ENCODE assay signal across 8 mouse cellular contexts in the genomic region with DNA sequence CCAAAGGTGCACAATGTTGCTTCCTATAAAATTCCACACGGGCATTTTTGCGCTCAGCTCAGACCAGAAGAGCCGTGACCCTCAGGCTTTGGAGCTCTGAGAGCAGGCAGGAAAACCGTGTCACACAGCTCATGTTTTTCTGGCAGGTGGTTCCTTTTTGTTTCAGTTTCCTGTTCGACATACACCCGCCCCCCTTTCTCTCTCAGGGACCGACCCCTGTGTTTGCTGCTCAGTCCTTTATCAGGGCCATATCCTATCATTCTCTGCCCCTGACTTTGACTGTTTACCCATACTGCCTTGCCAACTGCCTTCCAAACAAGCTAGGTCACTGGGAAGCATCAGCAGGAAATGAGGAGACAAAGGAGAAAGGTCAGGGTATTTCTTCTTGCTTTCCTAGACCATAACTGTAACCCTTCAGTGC.
A peak's percentile ranks its signal among the peaks of the same experiment; 100 is the strongest.
DNase-seq lines count a peak whose midpoint lies in the region; ATAC-seq and TF ChIP-seq lines count a peak whose summit lies in the region.

No protein-coding gene starts in this region.

- 6% methylated on average over 7 of the region's 7 CpGs for WGBS in spleen, adult 2 months
- WGBS in cerebellum, adult 2 months = 77% methylated on average over 7 of the region's 7 CpGs
- 76% methylated on average over 7 of the region's 7 CpGs for WGBS in midbrain, embryonic 13.5 days

- no peak for TF ChIP-seq POLR2A in spleen, adult 2 months (IDR thresholded peaks at IDR 0.05; ENCODE audit: low read depth, low read length)
- TF ChIP-seq POLR2A in cerebellum, adult 2 months (IDR thresholded peaks at IDR 0.05; ENCODE audit: borderline replicate concordance, insufficient read depth, low read length) = no peak

- H3K27ac ChIP-seq in spleen, adult 2 months (ENCODE audit: insufficient read depth, low read length) = no peak overlapping the region
- no peak overlapping the region for H3K27ac ChIP-seq in cerebellum, adult 2 months (ENCODE audit: insufficient read depth, low read length)
- H3K27ac ChIP-seq in midbrain, embryonic 13.5 days = no peak overlapping the region

- no peaks in the 10 kb centered on the region for H3K36me3 ChIP-seq in spleen, adult 2 months (ENCODE audit: control insufficient read depth, insufficient read depth, low read length)
- no peaks in the 10 kb centered on the region for H3K36me3 ChIP-seq in midbrain, embryonic 13.5 days

- peak overlapping the region; percentile 4; the same call in 1 of the 2 replicates for H3K4me3 ChIP-seq in spleen, adult 2 months (ENCODE audit: extremely low read depth, insufficient read depth, insufficient read length)
- H3K4me3 ChIP-seq in cerebellum, adult 2 months (replicated peaks; ENCODE audit: insufficient read depth, low read depth, low read length) = no peak overlapping the region
- no peak overlapping the region for H3K4me3 ChIP-seq in midbrain, embryonic 13.5 days (replicated peaks)

- DNase-seq in spleen, adult 2 months (ENCODE audit: low read depth in 1 of 2, low spot score in 2 of 2) = no peak
- no peak for DNase-seq in spleen, postnatal 10 days (ENCODE audit: low spot score in 2 of 2)
- peak; percentile 7 to 10 for DNase-seq in kidney, adult 8-10 months
- DNase-seq in lung, postnatal 10 days = peak; percentile 57
- no peak for DNase-seq in cerebellum, adult 2 months
- no peak for DNase-seq in right cerebral cortex, adult 18-20 months
- no peak for DNase-seq in retina, postnatal 1 day

- H3K4me1 ChIP-seq in spleen, adult 2 months (ENCODE audit: control insufficient read depth, insufficient read depth, insufficient read length) = no peaks in the 10 kb centered on the region
- H3K4me1 ChIP-seq in cerebellum, adult 2 months (ENCODE audit: control insufficient read depth, insufficient read depth, low read length) = no peaks in the 10 kb centered on the region
- H3K4me1 ChIP-seq in midbrain, embryonic 13.5 days (replicated peaks) = no peaks in the 10 kb centered on the region

- no peak for TF ChIP-seq CTCF in spleen, adult 2 months (IDR thresholded peaks at IDR 0.05; ENCODE audit: extremely low read depth, insufficient read depth, insufficient read length, insufficient replicate concordance)
- TF ChIP-seq CTCF in cerebellum, adult 2 months (IDR thresholded peaks at IDR 0.05; ENCODE audit: borderline replicate concordance, insufficient read depth, low read depth, low read length) = no peak

- no peak overlapping the region for H3K9ac ChIP-seq in midbrain, embryonic 13.5 days (replicated peaks)

- ATAC-seq in midbrain, embryonic 13.5 days = no peak

- no peaks in the 10 kb centered on the region for H3K27me3 ChIP-seq in spleen, adult 2 months (ENCODE audit: control insufficient read depth, insufficient read depth, low read length)
- no peaks in the 10 kb centered on the region for H3K27me3 ChIP-seq in cerebellum, adult 2 months (ENCODE audit: control insufficient read depth, insufficient read depth, low read length)
- no peaks in the 10 kb centered on the region for H3K27me3 ChIP-seq in midbrain, embryonic 13.5 days

- H3K9me3 ChIP-seq in midbrain, embryonic 13.5 days = no peaks in the 10 kb centered on the region

- no peak overlapping the region for H3K4me2 ChIP-seq in midbrain, embryonic 13.5 days (replicated peaks)

Comparison
In these comparisons a context has a peak if more than half of its experiments do, and no peak if none do; other contexts are left out.
1. DNase-seq: peak in kidney, adult 8-10 months (2 of 2) and lung, postnatal 10 days (single experiment); none in spleen, adult 2 months (0 of 2), spleen, postnatal 10 days (0 of 2), cerebellum, adult 2 months (0 of 2), right cerebral cortex, adult 18-20 months (single experiment) and retina, postnatal 1 day (single experiment).